ENCODE assay signal across 19 mouse cellular contexts in genomic region chr7:84261341-84261740, GRCm38 (mm10).
DNase-seq lines count a peak whose midpoint lies in the region; ATAC-seq lines count a peak whose summit lies in the region.
"Had no signal": no experiment of that assay in that cellular context is flagged by ENCODE, and none has a peak within 500 bp of the region (broad histone marks: within the 10 kb centered on the region; RNA-seq: fewer than 3 reads in every experiment).

No protein-coding gene starts in this region.

- ATAC-seq in heart, embryonic 16.5 days (replicated peaks; ENCODE audit: extremely low read depth, insufficient read depth, low FRiP score), result 0 out of 2 replicates have a peak, but pooled peaks have one; percentile 28
- ATAC-seq: liver, postnatal 0 days; midbrain, embryonic 16.5 days had no signal

- no peak overlapping the region for H3K9ac ChIP-seq in heart, embryonic 16.5 days (ENCODE audit: low read length)
- H3K9ac ChIP-seq: forebrain, embryonic 12.5 days; hindbrain, embryonic 13.5 days; liver, postnatal 0 days had no signal

- H3K4me2 ChIP-seq in heart, embryonic 16.5 days (ENCODE audit: low read depth, low read length), result no peak overlapping the region
- H3K4me2 ChIP-seq: forebrain, embryonic 12.5 days; hindbrain, embryonic 13.5 days had no signal

- 37% methylated on average over 6 of the region's 6 CpGs for WGBS in heart, embryonic 16.5 days

- H3K4me1 ChIP-seq in heart, embryonic 16.5 days (ENCODE audit: control insufficient read depth, insufficient read depth, low read length), result peaks cover 3% of the 10 kb centered on the region; the same call in 1 of the 2 replicates
- H3K4me1 ChIP-seq: forebrain, embryonic 12.5 days had no signal

- H3K9me3 ChIP-seq in heart, embryonic 16.5 days (replicated peaks; ENCODE audit: control insufficient read depth, low read length), result no peaks in the 10 kb centered on the region
- H3K9me3 ChIP-seq: forebrain, embryonic 12.5 days; hindbrain, embryonic 13.5 days had no signal

- H3K27ac ChIP-seq in heart, embryonic 16.5 days (ENCODE audit: low read length), result 0 out of 2 replicates have a peak overlapping the region, but pooled peaks have one; percentile 12
- H3K27ac ChIP-seq: forebrain, embryonic 12.5 days; heart, adult 2 months; hindbrain, embryonic 13.5 days; stomach, postnatal 0 days had no signal

- no peak overlapping the region for H3K4me3 ChIP-seq in heart, embryonic 16.5 days (ENCODE audit: low read length)
- H3K4me3 ChIP-seq: forebrain, embryonic 12.5 days; heart, adult 2 months; hindbrain, embryonic 13.5 days had no signal

- H3K36me3 ChIP-seq in heart, embryonic 16.5 days (ENCODE audit: control insufficient read depth, insufficient read depth), result no peaks in the 10 kb centered on the region

- no peak for DNase-seq in heart, adult 11 months
- peak; percentile 56 for DNase-seq in ZHBTc4 (ENCODE audit: low read depth, low spot score)
- peak; percentile 51 for DNase-seq in adrenal gland, postnatal 10 days
- DNase-seq in lung, postnatal 14 days, result peak; percentile 44
- no peak for DNase-seq in spleen, postnatal 4 days (ENCODE audit: low spot score in 2 of 2)
- no peak for DNase-seq in ovary, adult 18-20 months (ENCODE audit: low spot score)
- DNase-seq: cerebellum, adult 11-12 months; gastrocnemius, postnatal 14 days; kidney, adult 9 months; kidney, postnatal 25 days; left cerebral cortex, postnatal 4 days; liver, postnatal 0 days; right cerebral cortex, postnatal 4 days had no signal

- no peaks in the 10 kb centered on the region for H3K27me3 ChIP-seq in heart, embryonic 16.5 days (ENCODE audit: control insufficient read depth, insufficient read depth, low read length)
- H3K27me3 ChIP-seq: forebrain, embryonic 12.5 days; hindbrain, embryonic 13.5 days had no signal

Comparison
In these comparisons a context has a peak if more than half of its experiments do, and no peak if none do; other contexts are left out.
1. DNase-seq: peak in ZHBTc4 (single experiment), adrenal gland, postnatal 10 days (single experiment) and lung, postnatal 14 days (single experiment); none in heart, adult 11 months (single experiment), spleen, postnatal 4 days (0 of 2) and ovary, adult 18-20 months (single experiment).